Mouse (Mus musculus): ENCODE measurements at regions not wholly inside any gene's neighbourhood (a gene's known extent, or its start where the extent isn't known, plus 50 kb on each side); places are given as distances from the start of the nearest gene placed in this dataset.

DNA sequence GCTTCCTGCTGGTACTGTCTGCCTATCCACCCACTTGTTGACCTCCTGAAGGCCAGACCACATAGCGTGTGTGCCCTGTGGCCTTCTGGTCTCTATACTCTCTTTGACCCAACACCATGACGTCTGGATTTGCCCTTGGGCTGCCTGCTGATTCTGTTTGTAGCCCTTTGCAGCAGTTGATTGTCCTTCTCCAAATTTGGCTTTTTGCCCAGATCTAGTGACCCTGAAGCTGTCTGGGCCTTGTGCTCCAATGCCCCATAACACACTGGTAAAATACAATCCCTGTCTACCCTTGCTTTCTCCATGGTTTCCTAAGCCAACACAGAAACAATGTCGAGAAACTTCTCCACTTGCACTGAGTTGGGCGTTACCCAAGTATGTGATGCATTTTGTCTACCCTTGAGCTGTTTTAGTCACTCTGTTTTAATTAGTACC is 979.3 kb downstream of the Epha4 start:
- Histone ChIP-seq H3K4me3 (ENCODE audit: insufficient read depth, low read length) (no peak overlapping the region), H3K27ac (ENCODE audit: insufficient read depth, low read length) (no peak overlapping the region), H3K4me1 (ENCODE audit: control insufficient read depth, insufficient read depth, low read length) (no peaks in the 10 kb centered on the region)
- no peak for TF ChIP-seq POLR2A (IDR thresholded peaks at IDR 0.05; ENCODE audit: extremely low read depth, insufficient read depth, low read length)
- TF ChIP-seq CTCF (IDR thresholded peaks at IDR 0.05; ENCODE audit: extremely low read depth, insufficient read depth, low read length), result no peak

DNA sequence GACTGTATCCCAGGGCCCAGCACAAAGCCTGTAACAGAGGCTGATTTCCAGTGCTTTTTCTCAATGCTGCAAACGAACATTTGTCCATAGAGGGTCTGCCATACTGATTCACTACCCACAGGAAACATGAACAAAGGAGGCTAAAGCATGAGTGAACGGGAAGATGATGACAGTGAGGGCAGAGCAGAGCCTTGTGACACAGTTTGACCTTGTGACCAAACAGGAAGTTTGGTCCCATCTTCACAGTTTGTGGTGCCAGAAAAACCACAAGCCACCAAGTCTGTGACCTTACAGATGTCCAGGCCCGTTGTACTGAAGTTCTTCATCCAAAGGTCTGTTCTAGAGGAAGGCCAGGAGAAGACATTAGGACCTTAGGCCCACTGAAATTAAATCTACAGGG is 974.4 kb downstream of the Epha4 start:
- no peaks in the 10 kb centered on the region for H3K4me1 ChIP-seq (ENCODE audit: control insufficient read depth, insufficient read depth, low read length)
- no peak for TF ChIP-seq POLR2A (IDR thresholded peaks at IDR 0.05; ENCODE audit: extremely low read depth, insufficient read depth, low read length)
- TF ChIP-seq CTCF (IDR thresholded peaks at IDR 0.05; ENCODE audit: extremely low read depth, insufficient read depth, low read length), result no peak
- no peak overlapping the region for H3K27ac ChIP-seq (ENCODE audit: insufficient read depth, low read length)
- H3K4me3 ChIP-seq (ENCODE audit: insufficient read depth, low read length), result no peak overlapping the region

DNA sequence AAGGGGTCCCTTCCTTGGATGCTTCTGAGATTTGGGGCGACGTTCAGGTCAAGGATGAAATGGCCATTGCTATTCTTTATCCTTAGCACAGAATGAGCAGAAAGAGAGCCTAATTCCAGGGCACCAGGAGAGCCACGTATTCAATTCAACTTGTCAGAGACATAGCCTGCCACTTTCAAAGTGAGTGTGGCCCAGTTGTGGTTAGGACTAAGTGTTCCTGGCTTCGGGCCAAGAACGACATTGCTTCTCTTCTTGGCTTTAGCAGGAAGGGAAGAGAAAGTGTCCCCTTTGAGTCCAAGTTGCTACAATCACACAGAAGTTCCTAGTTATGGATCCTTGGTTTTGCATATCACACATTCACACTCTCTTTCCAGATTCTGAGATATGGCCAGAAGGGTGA is 964.0 kb downstream of the Epha4 start:
- Histone ChIP-seq H3K4me3 (ENCODE audit: insufficient read depth, low read length) (no peak overlapping the region), H3K4me1 (ENCODE audit: control insufficient read depth, insufficient read depth, low read length) (no peaks in the 10 kb centered on the region; the same call in 1 of the 2 replicates), H3K27ac (ENCODE audit: insufficient read depth, low read length) (no peak overlapping the region)
- TF ChIP-seq POLR2A (IDR thresholded peaks at IDR 0.05; ENCODE audit: extremely low read depth, insufficient read depth, low read length) (no peak), CTCF (IDR thresholded peaks at IDR 0.05; ENCODE audit: extremely low read depth, insufficient read depth, low read length) (no peak)

DNA sequence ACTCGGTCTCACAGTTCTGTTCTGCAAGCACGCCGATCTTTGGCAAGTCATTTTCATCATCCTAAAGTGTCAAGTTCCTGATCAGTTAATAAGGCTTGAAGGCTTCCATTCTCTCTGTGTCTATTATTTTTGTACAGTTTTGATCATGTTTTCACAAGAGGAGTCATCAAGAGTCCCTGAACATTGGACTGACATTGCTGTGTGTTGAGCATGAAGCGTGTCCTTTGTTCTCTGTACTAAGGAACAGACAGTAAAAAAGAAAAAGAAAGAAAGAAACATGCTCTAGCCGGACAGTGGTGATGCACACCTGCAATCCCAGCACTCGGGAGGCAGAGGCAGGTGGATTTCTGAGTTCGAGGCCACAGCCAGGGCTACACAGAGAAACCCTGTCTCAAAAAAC is 955.4 kb downstream of the Epha4 start:
- no peak for TF ChIP-seq CTCF (IDR thresholded peaks at IDR 0.05; ENCODE audit: extremely low read depth, insufficient read depth, low read length)
- no peak for TF ChIP-seq POLR2A (IDR thresholded peaks at IDR 0.05; ENCODE audit: extremely low read depth, insufficient read depth, low read length)
- Histone ChIP-seq H3K27ac (ENCODE audit: insufficient read depth, low read length) (no peak overlapping the region), H3K4me1 (ENCODE audit: control insufficient read depth, insufficient read depth, low read length) (no peaks in the 10 kb centered on the region), H3K4me3 (ENCODE audit: insufficient read depth, low read length) (no peak overlapping the region)

DNA sequence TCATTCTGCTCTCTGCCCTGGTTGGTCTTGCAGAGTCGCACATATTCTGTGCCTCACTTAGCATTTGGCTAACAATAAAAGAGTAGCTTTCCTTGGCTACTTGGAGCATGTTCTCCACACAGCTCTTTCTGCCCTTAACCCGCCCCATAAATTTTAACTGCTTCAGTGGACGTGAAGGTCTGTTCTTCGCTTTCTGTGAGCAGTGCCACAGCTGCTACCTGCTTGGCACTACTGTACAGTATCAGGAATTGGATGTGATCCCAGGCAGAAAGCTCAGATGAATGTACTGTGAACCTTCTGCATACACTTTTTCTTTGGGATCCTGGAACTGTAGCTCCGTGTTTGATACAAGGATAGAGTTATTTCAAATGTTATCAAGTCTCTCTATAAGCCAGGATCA is 939.4 kb downstream of the Epha4 start:
- Histone ChIP-seq H3K4me3 (ENCODE audit: insufficient read depth, low read length) (no peak overlapping the region), H3K4me1 (ENCODE audit: control insufficient read depth, insufficient read depth, low read length) (no peaks in the 10 kb centered on the region), H3K27ac (ENCODE audit: insufficient read depth, low read length) (no peak overlapping the region)
- TF ChIP-seq CTCF (IDR thresholded peaks at IDR 0.05; ENCODE audit: extremely low read depth, insufficient read depth, low read length), result no peak
- TF ChIP-seq POLR2A (IDR thresholded peaks at IDR 0.05; ENCODE audit: extremely low read depth, insufficient read depth, low read length), result no peak

DNA sequence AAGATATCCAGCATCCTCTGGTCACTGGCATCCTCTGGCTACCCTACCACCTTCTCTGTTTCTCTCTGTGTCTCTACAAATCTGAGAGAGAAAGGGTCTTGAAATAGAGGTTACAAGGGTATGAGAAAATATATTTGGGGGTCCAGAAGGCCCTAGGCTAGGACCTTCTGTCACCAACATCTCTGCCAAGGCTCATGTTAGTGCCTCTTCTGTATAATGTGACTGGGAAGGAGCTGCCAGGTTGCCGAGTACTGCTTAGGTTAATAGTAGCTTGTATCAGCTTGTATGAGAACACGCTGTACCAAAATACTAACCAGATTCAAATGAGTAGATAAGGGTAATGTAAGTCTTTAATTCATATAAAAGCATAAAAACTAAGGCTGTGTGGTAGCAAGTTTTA is 929.0 kb downstream of the Epha4 start:
- no peak for TF ChIP-seq CTCF (IDR thresholded peaks at IDR 0.05; ENCODE audit: extremely low read depth, insufficient read depth, low read length)
- TF ChIP-seq POLR2A (IDR thresholded peaks at IDR 0.05; ENCODE audit: extremely low read depth, insufficient read depth, low read length), result no peak
- Histone ChIP-seq H3K27ac (ENCODE audit: insufficient read depth, low read length) (no peak overlapping the region), H3K4me3 (ENCODE audit: insufficient read depth, low read length) (no peak overlapping the region), H3K4me1 (ENCODE audit: control insufficient read depth, insufficient read depth, low read length) (no peaks in the 10 kb centered on the region)

DNA sequence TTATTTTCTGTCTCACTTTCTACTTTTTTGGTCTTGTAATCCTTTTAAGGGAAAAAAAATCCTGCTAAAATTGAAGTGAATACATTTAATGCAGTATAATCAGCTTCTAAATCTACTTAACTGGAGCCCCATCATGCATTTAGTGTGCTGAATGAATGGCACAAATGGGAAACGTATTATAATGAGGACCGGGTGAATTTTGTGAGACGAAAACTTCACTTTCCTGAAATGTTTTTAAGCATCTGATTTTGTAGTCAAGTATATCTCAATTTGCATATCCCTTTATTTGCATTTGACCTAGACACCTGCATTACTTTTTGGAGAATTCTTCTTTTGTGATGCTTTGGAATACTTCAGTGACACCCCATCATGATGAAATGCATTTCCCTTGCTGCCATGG is 889.1 kb downstream of the Epha4 start:
- no peak overlapping the region for H3K27ac ChIP-seq (ENCODE audit: insufficient read depth, low read length)
- no peak overlapping the region for H3K4me3 ChIP-seq (ENCODE audit: insufficient read depth, low read length)
- no peak for TF ChIP-seq CTCF (IDR thresholded peaks at IDR 0.05; ENCODE audit: extremely low read depth, insufficient read depth, low read length)
- no peak for TF ChIP-seq POLR2A (IDR thresholded peaks at IDR 0.05; ENCODE audit: extremely low read depth, insufficient read depth, low read length)
- no peaks in the 10 kb centered on the region for H3K4me1 ChIP-seq (ENCODE audit: control insufficient read depth, insufficient read depth, low read length)

DNA sequence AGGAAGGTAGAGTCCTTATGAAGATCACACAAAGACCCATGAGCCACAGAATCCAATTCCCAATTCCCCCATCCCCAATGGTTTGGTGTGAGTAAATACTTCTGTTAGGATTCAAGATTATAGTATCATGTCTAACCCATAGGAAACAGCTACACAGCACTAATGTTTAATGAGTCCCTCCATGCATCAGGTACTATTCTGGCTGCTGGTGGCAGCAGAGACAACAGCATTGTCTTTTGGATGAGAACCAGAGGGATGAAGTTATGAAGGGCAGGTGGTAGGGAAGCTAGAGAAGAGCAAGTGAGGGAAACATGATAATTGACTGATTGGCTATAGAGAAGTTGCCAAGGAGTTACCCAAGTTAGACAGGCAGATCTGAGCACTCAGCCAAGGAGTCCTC is 885.0 kb downstream of the Epha4 start:
- no peak overlapping the region for H3K4me3 ChIP-seq (ENCODE audit: insufficient read depth, low read length)
- TF ChIP-seq POLR2A (IDR thresholded peaks at IDR 0.05; ENCODE audit: extremely low read depth, insufficient read depth, low read length), result no peak
- TF ChIP-seq CTCF (IDR thresholded peaks at IDR 0.05; ENCODE audit: extremely low read depth, insufficient read depth, low read length), result no peak
- no peaks in the 10 kb centered on the region for H3K4me1 ChIP-seq (ENCODE audit: control insufficient read depth, insufficient read depth, low read length)
- H3K27ac ChIP-seq (ENCODE audit: insufficient read depth, low read length), result no peak overlapping the region

DNA sequence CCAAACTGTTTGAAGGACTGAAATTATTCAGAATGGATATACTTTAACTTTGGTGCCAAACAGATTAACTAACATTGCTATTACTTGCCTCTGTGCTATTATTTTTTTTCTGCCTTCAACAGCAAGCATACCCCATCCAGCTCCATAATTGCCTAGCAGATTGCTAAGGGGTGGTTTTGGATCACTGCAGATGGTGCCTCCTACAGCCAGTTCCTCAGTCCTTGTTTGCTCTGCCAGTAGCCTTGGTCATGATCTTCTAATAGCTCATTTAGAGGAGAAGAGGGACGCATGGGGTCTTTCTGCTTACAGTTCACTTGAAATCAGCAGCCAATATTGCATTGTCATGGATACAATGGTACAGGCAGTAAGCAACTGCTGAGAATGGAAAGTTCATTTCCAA is 880.8 kb downstream of the Epha4 start:
- Histone ChIP-seq H3K27ac (ENCODE audit: insufficient read depth, low read length) (no peak overlapping the region), H3K4me3 (ENCODE audit: insufficient read depth, low read length) (no peak overlapping the region), H3K4me1 (ENCODE audit: control insufficient read depth, insufficient read depth, low read length) (no peaks in the 10 kb centered on the region)
- TF ChIP-seq CTCF (IDR thresholded peaks at IDR 0.05; ENCODE audit: extremely low read depth, insufficient read depth, low read length) (no peak), POLR2A (IDR thresholded peaks at IDR 0.05; ENCODE audit: extremely low read depth, insufficient read depth, low read length) (no peak)

DNA sequence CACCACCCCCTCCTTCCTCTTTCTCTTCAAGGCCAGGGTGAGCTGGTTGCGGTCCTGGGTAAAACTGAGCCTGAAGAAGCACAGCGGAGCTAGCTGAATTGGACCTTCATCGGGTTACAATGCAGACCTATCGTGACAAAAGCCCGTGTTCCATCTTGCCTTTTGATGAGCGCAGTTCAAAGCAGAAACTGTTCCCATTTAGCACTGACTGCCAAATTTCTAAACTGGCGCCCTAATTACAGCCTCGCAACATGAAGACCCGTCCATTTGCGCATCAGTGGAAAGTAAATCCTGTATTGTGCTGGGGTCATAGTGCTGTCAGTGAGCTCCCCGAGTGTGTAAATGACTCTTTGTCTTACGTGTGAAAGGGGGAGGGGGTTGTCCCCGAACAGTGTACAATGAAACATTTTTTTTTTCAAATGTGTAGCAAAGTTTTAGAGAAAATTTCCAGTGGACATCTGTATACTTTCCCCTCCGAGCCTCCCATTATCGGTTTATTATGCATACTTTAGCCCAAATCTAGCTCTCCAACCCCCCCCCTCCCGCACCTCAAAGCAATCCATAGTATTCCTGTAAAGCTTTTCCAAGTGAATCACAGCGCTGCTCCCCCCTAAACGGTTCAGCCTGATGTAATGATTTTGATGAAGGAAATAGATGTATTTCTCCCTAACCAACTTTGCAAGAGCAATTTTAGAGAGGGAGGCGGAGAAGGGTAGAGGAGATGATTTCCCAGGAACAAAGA is 877.4 kb downstream of the Epha4 start:
- Histone ChIP-seq H3K27ac (ENCODE audit: insufficient read depth, low read length) (no peak overlapping the region), H3K4me1 (ENCODE audit: control insufficient read depth, insufficient read depth, low read length) (no peaks in the 10 kb centered on the region), H3K4me3 (ENCODE audit: insufficient read depth, low read length) (no peak overlapping the region)
- no peak for TF ChIP-seq CTCF (IDR thresholded peaks at IDR 0.05; ENCODE audit: extremely low read depth, insufficient read depth, low read length)
- no peak for TF ChIP-seq POLR2A (IDR thresholded peaks at IDR 0.05; ENCODE audit: extremely low read depth, insufficient read depth, low read length)
